ENCODE assay signal across 10 mouse cellular contexts in the genomic region with DNA sequence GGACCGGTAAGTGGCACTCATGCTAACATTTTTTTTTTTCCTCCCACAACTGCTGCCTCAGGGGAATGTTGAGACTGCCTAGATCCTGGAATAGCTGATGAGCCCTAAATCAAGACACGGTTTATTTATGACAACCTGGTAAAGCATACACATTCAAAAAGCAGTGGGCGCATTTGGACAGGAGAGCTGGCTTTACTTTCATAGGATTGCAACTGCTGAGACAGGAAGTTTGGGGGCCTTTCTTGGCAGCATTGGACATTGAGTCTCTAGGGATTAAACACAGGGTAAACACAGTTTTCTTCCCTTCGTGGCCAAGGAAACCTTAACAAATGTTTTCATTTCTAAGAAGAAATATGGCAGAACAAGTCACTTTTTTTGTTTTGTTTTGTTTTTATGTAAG. TPM values are rescaled to one million over a fixed set of nuclear protein-coding genes. Genes with fewer than 3 reads are reported as not detected.
DNase-seq lines count a peak whose midpoint lies in the region; ATAC-seq and TF ChIP-seq lines count a peak whose summit lies in the region.
"Had no signal": no experiment of that assay in that cellular context is flagged by ENCODE, and none has a peak within 500 bp of the region (broad histone marks: within the 10 kb centered on the region; RNA-seq: fewer than 3 reads in every experiment).

No protein-coding gene starts in this region.

- ATAC-seq in stomach, embryonic 15.5 days (ENCODE audit: insufficient read depth, low FRiP score, low read depth) = no peak
- ATAC-seq in midbrain, embryonic 13.5 days = no peak

- peak overlapping the region; percentile 87 for H3K27ac ChIP-seq in gastrocnemius, adult 2 months
- peak overlapping the region; percentile 73 for H3K27ac ChIP-seq in stomach, embryonic 15.5 days
- H3K27ac ChIP-seq in midbrain, embryonic 13.5 days = no peak overlapping the region
- H3K27ac ChIP-seq: forebrain, embryonic 10.5 days had no signal

- H3K4me3 ChIP-seq in gastrocnemius, adult 2 months = peak overlapping the region; percentile 46
- no peak overlapping the region for H3K4me3 ChIP-seq in stomach, embryonic 15.5 days (replicated peaks)
- no peak overlapping the region for H3K4me3 ChIP-seq in midbrain, embryonic 13.5 days (replicated peaks)
- H3K4me3 ChIP-seq: forebrain, embryonic 10.5 days had no signal

- 43% methylated on average over 4 of the region's 4 CpGs for WGBS in stomach, embryonic 15.5 days
- 82% methylated on average over 4 of the region's 4 CpGs for WGBS in midbrain, embryonic 13.5 days

- H3K9ac ChIP-seq in stomach, embryonic 15.5 days = no peak overlapping the region
- H3K9ac ChIP-seq in midbrain, embryonic 13.5 days (replicated peaks) = no peak overlapping the region

- no peak for DNase-seq in gastrocnemius, adult 2 months
- DNase-seq in gastrocnemius, postnatal 14 days = no peak
- peak; percentile 24 to 28 for DNase-seq in left cerebral cortex, postnatal 14 days (ENCODE audit: low spot score in 2 of 2)
- DNase-seq in left cerebral cortex, adult 11 months (ENCODE audit: low spot score) = no peak
- DNase-seq in heart, postnatal 10 days = peak; percentile 40 to 48
- DNase-seq in adrenal gland, adult 18-20 months (ENCODE audit: low spot score in 2 of 2) = no peak
- DNase-seq: B cell, adult 2 months had no signal

- 0 out of 2 replicates have a peak, but pooled peaks cover 3% of the 10 kb centered on the region for H3K4me1 ChIP-seq in stomach, embryonic 15.5 days
- H3K4me1 ChIP-seq in midbrain, embryonic 13.5 days (replicated peaks) = no peaks in the 10 kb centered on the region

- intact Hi-C loops in gastrocnemius, adult 2 months (cut with DNase I) = loop anchor here (2.0 to 5.0 kb wide), 2 partner anchors 13 to 38 kb away; no protein-coding TSS in a partner anchor
- intact Hi-C loops in gastrocnemius, postnatal 14 days (cut with DNase I; ENCODE audit: low total_unique reads) = no loop called here
- intact Hi-C loops in left cerebral cortex, postnatal 14 days (cut with DNase I) = no loop called here
- intact Hi-C loops in heart, postnatal 10 days (cut with DNase I) = no loop called here

- H3K27me3 ChIP-seq in stomach, embryonic 15.5 days (replicated peaks) = no peaks in the 10 kb centered on the region
- no peaks in the 10 kb centered on the region for H3K27me3 ChIP-seq in midbrain, embryonic 13.5 days

- H3K36me3 ChIP-seq in stomach, embryonic 15.5 days = 0 out of 2 replicates have a peak, but pooled peaks cover 9% of the 10 kb centered on the region
- 0 out of 2 replicates have a peak, but pooled peaks cover 6% of the 10 kb centered on the region for H3K36me3 ChIP-seq in midbrain, embryonic 13.5 days

- H3K4me2 ChIP-seq in stomach, embryonic 15.5 days = no peak overlapping the region; the same call in 1 of the 2 replicates
- no peak overlapping the region for H3K4me2 ChIP-seq in midbrain, embryonic 13.5 days (replicated peaks)

- TF ChIP-seq CTCF in gastrocnemius, adult 2 months (IDR thresholded peaks at IDR 0.05) = no peak

- H3K9me3 ChIP-seq in stomach, embryonic 15.5 days = no peaks in the 10 kb centered on the region
- H3K9me3 ChIP-seq in midbrain, embryonic 13.5 days = no peaks in the 10 kb centered on the region
- H3K9me3 ChIP-seq: forebrain, embryonic 10.5 days had no signal

RNA-seq across cellular contexts. Expression of gene Itgb3bp, which starts 40.5 kb away (rescaled TPM):
- total RNA-seq in gastrocnemius, adult 2 months (2021) = 1 to 10 TPM; 3.7 to 5.1 TPM
- 1 to 10 TPM; 4.1 TPM for total RNA-seq in gastrocnemius, postnatal 14 days (2021)
- 1 to 10 TPM; 2.5 to 4.0 TPM for total RNA-seq in left cerebral cortex, postnatal 14 days (2021)
- 1 to 10 TPM; 7.6 to 8.8 TPM for total RNA-seq in heart, postnatal 10 days (2021)
- polyA plus RNA-seq in stomach, embryonic 15.5 days (2015; fragmentation: Nextera tagmentation; extraction: Ambion mirVana) = 37.3 and 41.3 TPM in 2 replicates
- 1 to 10 TPM; 4.9 to 5.9 TPM for total RNA-seq in adrenal gland, adult 18-20 months (2021)
- 25.1 and 26.8 TPM in 2 replicates for polyA plus RNA-seq in midbrain, embryonic 13.5 days (2015; fragmentation: Nextera tagmentation; extraction: Ambion mirVana)

RNA-seq across cellular contexts. Expression of gene Pgm1, which starts 40.9 kb away (rescaled TPM):
- total RNA-seq in gastrocnemius, adult 2 months (2021) = 1,000 to 10,000 TPM; 1,079 to 1,367 TPM
- 100 to 1,000 TPM; 889 to 917 TPM for total RNA-seq in gastrocnemius, postnatal 14 days (2021)
- 10 to 100 TPM; 40.5 to 44.9 TPM for total RNA-seq in left cerebral cortex, postnatal 14 days (2021)
- 100 to 1,000 TPM; 222 to 228 TPM for total RNA-seq in heart, postnatal 10 days (2021)
- polyA plus RNA-seq in stomach, embryonic 15.5 days (2015; fragmentation: Nextera tagmentation; extraction: Ambion mirVana) = 110 and 116 TPM in 2 replicates
- 100 to 1,000 TPM in 1 of 2 experiments, 10 to 100 TPM in 1; 93.0 to 106 TPM for total RNA-seq in adrenal gland, adult 18-20 months (2021)
- polyA plus RNA-seq in midbrain, embryonic 13.5 days (2015; fragmentation: Nextera tagmentation; extraction: Ambion mirVana) = 43.2 and 46.8 TPM in 2 replicates

Comparison
In these comparisons a context has a peak if more than half of its experiments do, and no peak if none do; other contexts are left out.
1. DNase-seq: peak in left cerebral cortex, postnatal 14 days (2 of 2) and heart, postnatal 10 days (2 of 2); none in gastrocnemius, adult 2 months (single experiment), gastrocnemius, postnatal 14 days (single experiment), left cerebral cortex, adult 11 months (single experiment) and adrenal gland, adult 18-20 months (0 of 2).